Mouse (Mus musculus): ENCODE measurements around the gene Nxpe4. TPM values are rescaled to one million over a fixed set of nuclear protein-coding genes. Genes with fewer than 3 reads are reported as not detected.
"Not testable (repeated sequence)": the region's sequence is repeated elsewhere in the genome, so short reads cannot be mapped to it uniquely, and the experiment has no call there.

Gene Nxpe4
- polyA plus RNA-seq, 1 experiment from 2014 or later, result 3.3 TPM

GRCm38 (mm10) chr9:48413591-48413990, 251.8 kb downstream of the Nxpe4 start:
- H3K4me3 ChIP-seq, result no peak overlapping the region
- ATAC-seq (ENCODE audit: extremely low read depth, insufficient number of reproducible peaks, low FRiP score, low TSS enrichment), result no peak
- no peak overlapping the region for H3K4me2 ChIP-seq
- no peak overlapping the region for H3K27ac ChIP-seq (replicated peaks)
- no peaks in the 10 kb centered on the region for H3K27me3 ChIP-seq (replicated peaks)
- no peak overlapping the region for H3K9ac ChIP-seq
- 83% methylated on average over 2 of the region's 2 CpGs for WGBS
- no peaks in the 10 kb centered on the region for H3K4me1 ChIP-seq
- H3K36me3 ChIP-seq, result no peaks in the 10 kb centered on the region
- H3K9me3 ChIP-seq, result no peaks in the 10 kb centered on the region

- not testable (repeated sequence) for H3K27ac ChIP-seq (replicated peaks); H3K27me3 ChIP-seq (replicated peaks); H3K4me3 ChIP-seq; H3K4me1 ChIP-seq; H3K4me2 ChIP-seq; H3K36me3 ChIP-seq; H3K9ac ChIP-seq; H3K9me3 ChIP-seq; ATAC-seq (ENCODE audit: extremely low read depth, insufficient number of reproducible peaks, low FRiP score, low TSS enrichment)
- 81% methylated on average over 8 of the region's 8 CpGs for WGBS
These were observed 255.5 kb downstream of the Nxpe4 start for GRCm38 (mm10) chr9:48417366-48417765.

- Histone ChIP-seq H3K4me3 (no peak overlapping the region), H3K9me3 (no peaks in the 10 kb centered on the region), H3K4me2 (no peak overlapping the region), H3K27me3 (replicated peaks) (no peaks in the 10 kb centered on the region), H3K9ac (no peak overlapping the region), H3K36me3 (no peaks in the 10 kb centered on the region), H3K4me1 (no peaks in the 10 kb centered on the region), H3K27ac (replicated peaks) (no peak overlapping the region)
- 75% methylated on average over 3 of the region's 3 CpGs for WGBS
- ATAC-seq (ENCODE audit: extremely low read depth, insufficient number of reproducible peaks, low FRiP score, low TSS enrichment), result no peak
These were observed 256.2 kb downstream of the Nxpe4 start for GRCm38 (mm10) chr9:48417994-48418393.

- no peaks in the 10 kb centered on the region for H3K27me3 ChIP-seq (replicated peaks)
- H3K4me3 ChIP-seq, result no peak overlapping the region
- no peaks in the 10 kb centered on the region for H3K9me3 ChIP-seq
- no peaks in the 10 kb centered on the region for H3K36me3 ChIP-seq
- no peaks in the 10 kb centered on the region for H3K4me1 ChIP-seq
- no peak for ATAC-seq (ENCODE audit: extremely low read depth, insufficient number of reproducible peaks, low FRiP score, low TSS enrichment)
- H3K27ac ChIP-seq (replicated peaks), result no peak overlapping the region
- no peak overlapping the region for H3K4me2 ChIP-seq
- 83% methylated on average over 2 of the region's 2 CpGs for WGBS
- no peak overlapping the region for H3K9ac ChIP-seq
These were observed 256.6 kb downstream of the Nxpe4 start for GRCm38 (mm10) chr9:48418397-48418796.

GRCm38 (mm10) chr9:48418829-48419228, 257.0 kb downstream of the Nxpe4 start:
- WGBS, result 52% methylated on average over 8 of the region's 8 CpGs
- Histone ChIP-seq H3K36me3 (no peaks in the 10 kb centered on the region), H3K9me3 (no peaks in the 10 kb centered on the region), H3K4me1 (no peaks in the 10 kb centered on the region), H3K9ac (no peak overlapping the region), H3K27ac (replicated peaks) (no peak overlapping the region), H3K27me3 (replicated peaks) (no peaks in the 10 kb centered on the region), H3K4me3 (no peak overlapping the region), H3K4me2 (no peak overlapping the region)
- no peak for ATAC-seq (ENCODE audit: extremely low read depth, insufficient number of reproducible peaks, low FRiP score, low TSS enrichment)

GRCm38 (mm10) chr9:48420437-48420836, 258.6 kb downstream of the Nxpe4 start:
- no peak for ATAC-seq (ENCODE audit: extremely low read depth, insufficient number of reproducible peaks, low FRiP score, low TSS enrichment)
- Histone ChIP-seq H3K4me3 (no peak overlapping the region), H3K9ac (no peak overlapping the region), H3K27ac (replicated peaks) (no peak overlapping the region), H3K9me3 (no peaks in the 10 kb centered on the region), H3K36me3 (no peaks in the 10 kb centered on the region), H3K4me1 (no peaks in the 10 kb centered on the region), H3K27me3 (replicated peaks) (no peaks in the 10 kb centered on the region), H3K4me2 (no peak overlapping the region)
- WGBS, result 75% methylated on average over 7 of the region's 7 CpGs

GRCm38 (mm10) chr9:48421029-48421428, 259.2 kb downstream of the Nxpe4 start:
- Histone ChIP-seq H3K36me3 (no peaks in the 10 kb centered on the region), H3K27me3 (replicated peaks) (no peaks in the 10 kb centered on the region), H3K9ac (no peak overlapping the region), H3K4me1 (no peaks in the 10 kb centered on the region), H3K4me3 (no peak overlapping the region), H3K27ac (replicated peaks) (no peak overlapping the region), H3K9me3 (no peaks in the 10 kb centered on the region), H3K4me2 (no peak overlapping the region)
- ATAC-seq (ENCODE audit: extremely low read depth, insufficient number of reproducible peaks, low FRiP score, low TSS enrichment), result no peak
- 47% methylated on average over 2 of the region's 2 CpGs for WGBS

GRCm38 (mm10) chr9:48421561-48421960, 259.7 kb downstream of the Nxpe4 start:
- 72% methylated on average over 2 of the region's 2 CpGs for WGBS
- Histone ChIP-seq H3K36me3 (no peaks in the 10 kb centered on the region), H3K4me2 (no peak overlapping the region), H3K27ac (replicated peaks) (no peak overlapping the region), H3K27me3 (replicated peaks) (no peaks in the 10 kb centered on the region), H3K9ac (no peak overlapping the region), H3K9me3 (no peaks in the 10 kb centered on the region), H3K4me3 (no peak overlapping the region), H3K4me1 (no peaks in the 10 kb centered on the region)
- no peak for ATAC-seq (ENCODE audit: extremely low read depth, insufficient number of reproducible peaks, low FRiP score, low TSS enrichment)

- Histone ChIP-seq H3K27me3 (replicated peaks) (no peaks in the 10 kb centered on the region), H3K9ac (no peak overlapping the region), H3K4me3 (no peak overlapping the region), H3K4me1 (no peaks in the 10 kb centered on the region), H3K9me3 (no peaks in the 10 kb centered on the region), H3K27ac (replicated peaks) (no peak overlapping the region), H3K36me3 (no peaks in the 10 kb centered on the region), H3K4me2 (no peak overlapping the region)
- 80% methylated on average over 8 of the region's 8 CpGs for WGBS
- ATAC-seq (ENCODE audit: extremely low read depth, insufficient number of reproducible peaks, low FRiP score, low TSS enrichment), result no peak
These were observed 260.6 kb downstream of the Nxpe4 start for GRCm38 (mm10) chr9:48422382-48422781.

- Histone ChIP-seq H3K9ac (no peak overlapping the region), H3K9me3 (no peaks in the 10 kb centered on the region), H3K4me2 (no peak overlapping the region), H3K27me3 (replicated peaks) (no peaks in the 10 kb centered on the region), H3K27ac (replicated peaks) (no peak overlapping the region), H3K4me3 (no peak overlapping the region), H3K36me3 (no peaks in the 10 kb centered on the region), H3K4me1 (no peaks in the 10 kb centered on the region)
- no peak for ATAC-seq (ENCODE audit: extremely low read depth, insufficient number of reproducible peaks, low FRiP score, low TSS enrichment)
- WGBS, result 30% methylated on average over 1 of the region's 1 CpGs
These were observed 261.4 kb downstream of the Nxpe4 start for GRCm38 (mm10) chr9:48423256-48423655.

- no peaks in the 10 kb centered on the region for H3K36me3 ChIP-seq
- no peak overlapping the region for H3K27ac ChIP-seq (replicated peaks)
- no peak for ATAC-seq (ENCODE audit: extremely low read depth, insufficient number of reproducible peaks, low FRiP score, low TSS enrichment)
- H3K27me3 ChIP-seq (replicated peaks), result no peaks in the 10 kb centered on the region
- WGBS, result 83% methylated on average over 7 of the region's 7 CpGs
- no peak overlapping the region for H3K4me3 ChIP-seq
- H3K4me2 ChIP-seq, result no peak overlapping the region
- H3K9me3 ChIP-seq, result no peaks in the 10 kb centered on the region
- H3K9ac ChIP-seq, result no peak overlapping the region
- no peaks in the 10 kb centered on the region for H3K4me1 ChIP-seq
These were observed 265.4 kb downstream of the Nxpe4 start for GRCm38 (mm10) chr9:48427176-48427575.

GRCm38 (mm10) chr9:48432449-48432848, 270.6 kb downstream of the Nxpe4 start:
- 78% methylated on average over 8 of the region's 8 CpGs for WGBS

More at GRCm38 (mm10) chr9:48432449-48432848, 270.6 kb downstream of the Nxpe4 start:
- Histone ChIP-seq H3K9me3 (no peaks in the 10 kb centered on the region), H3K27ac (replicated peaks) (no peak overlapping the region), H3K4me2 (no peak overlapping the region), H3K27me3 (replicated peaks) (no peaks in the 10 kb centered on the region), H3K9ac (no peak overlapping the region), H3K36me3 (no peaks in the 10 kb centered on the region), H3K4me1 (no peaks in the 10 kb centered on the region), H3K4me3 (no peak overlapping the region)
- no peak for ATAC-seq (ENCODE audit: extremely low read depth, insufficient number of reproducible peaks, low FRiP score, low TSS enrichment)
